In the genomic region with DNA sequence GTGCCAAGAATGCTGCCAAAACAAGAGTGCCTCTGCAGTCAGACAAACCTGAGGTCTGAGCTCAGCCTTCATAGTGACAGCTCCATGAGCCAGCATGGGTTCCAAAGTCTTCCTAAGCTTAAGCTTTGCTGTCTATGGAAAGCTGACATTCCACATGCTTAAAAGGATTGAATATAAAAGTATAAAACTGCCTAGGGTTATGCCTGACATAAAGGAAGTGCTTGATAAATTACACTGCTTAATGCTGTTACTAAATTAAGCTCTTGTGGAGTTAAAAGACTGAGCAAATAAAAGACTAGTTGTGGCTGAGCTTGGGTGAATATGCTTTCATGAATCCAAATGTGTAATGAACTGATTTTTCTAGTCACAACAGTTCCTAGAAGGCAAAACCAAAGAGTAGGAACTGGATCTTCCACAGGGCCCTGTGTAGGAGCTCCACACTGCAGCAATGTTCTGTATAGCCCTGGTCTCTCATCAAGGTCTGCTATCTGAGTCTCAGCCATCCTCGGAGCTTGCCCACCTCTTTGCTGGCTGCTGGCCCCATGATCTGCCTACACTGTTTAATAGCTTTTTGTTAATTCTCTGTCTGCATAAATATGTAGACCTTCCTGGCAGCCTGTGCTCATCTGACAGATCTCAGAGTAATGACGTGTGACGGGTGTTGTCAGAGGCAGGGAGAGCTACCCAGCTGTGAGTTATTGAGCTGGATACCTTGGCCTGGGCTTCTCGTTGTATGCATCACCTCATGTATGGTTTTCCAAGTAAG, we compare ENCODE assay signal across 14 mouse cellular contexts.
DNase-seq lines count a peak whose midpoint lies in the region; ATAC-seq lines count a peak whose summit lies in the region.
"Had no signal": no experiment of that assay in that cellular context is flagged by ENCODE, and none has a peak within 500 bp of the region (broad histone marks: within the 10 kb centered on the region; RNA-seq: fewer than 3 reads in every experiment).

No protein-coding gene starts in this region.

- peaks cover 21% of the 10 kb centered on the region for H3K36me3 ChIP-seq in heart, embryonic 13.5 days
- no peaks in the 10 kb centered on the region for H3K36me3 ChIP-seq in heart, embryonic 11.5 days (ENCODE audit: control insufficient read depth, insufficient read depth, low read length)
- H3K36me3 ChIP-seq in kidney, embryonic 16.5 days (ENCODE audit: insufficient read depth, low read length) = no peaks in the 10 kb centered on the region
- H3K36me3 ChIP-seq in hindbrain, embryonic 16.5 days (ENCODE audit: control insufficient read depth, insufficient read depth, low read length) = no peaks in the 10 kb centered on the region
- H3K36me3 ChIP-seq: midbrain, embryonic 12.5 days had no signal

- no peaks in the 10 kb centered on the region for H3K9me3 ChIP-seq in heart, embryonic 13.5 days
- H3K9me3 ChIP-seq in heart, embryonic 11.5 days (replicated peaks; ENCODE audit: control insufficient read depth, low read length) = no peaks in the 10 kb centered on the region
- H3K9me3 ChIP-seq in kidney, embryonic 16.5 days (ENCODE audit: low read length) = no peaks in the 10 kb centered on the region
- no peaks in the 10 kb centered on the region for H3K9me3 ChIP-seq in hindbrain, embryonic 16.5 days (ENCODE audit: control insufficient read depth, low read length)
- H3K9me3 ChIP-seq: midbrain, embryonic 12.5 days had no signal

- no peak overlapping the region for H3K4me2 ChIP-seq in heart, embryonic 13.5 days
- no peak overlapping the region for H3K4me2 ChIP-seq in heart, embryonic 11.5 days
- H3K4me2 ChIP-seq in kidney, embryonic 16.5 days (replicated peaks; ENCODE audit: low read depth, low read length) = no peak overlapping the region
- no peak overlapping the region for H3K4me2 ChIP-seq in hindbrain, embryonic 16.5 days (ENCODE audit: low read length)
- H3K4me2 ChIP-seq: midbrain, embryonic 12.5 days had no signal

- 72% methylated on average over 4 of the region's 4 CpGs for WGBS in heart, embryonic 13.5 days
- 74% methylated on average over 4 of the region's 4 CpGs for WGBS in heart, embryonic 11.5 days (ENCODE audit: insufficient replicate concordance)
- 40% methylated on average over 4 of the region's 4 CpGs for WGBS in kidney, embryonic 16.5 days
- 49% methylated on average over 4 of the region's 4 CpGs for WGBS in hindbrain, embryonic 16.5 days

- H3K27me3 ChIP-seq in heart, embryonic 13.5 days (replicated peaks) = no peaks in the 10 kb centered on the region
- H3K27me3 ChIP-seq in heart, embryonic 11.5 days (ENCODE audit: control insufficient read depth, insufficient read depth, low read length) = no peaks in the 10 kb centered on the region
- no peaks in the 10 kb centered on the region for H3K27me3 ChIP-seq in kidney, embryonic 16.5 days (ENCODE audit: insufficient read depth, low read length)
- no peaks in the 10 kb centered on the region for H3K27me3 ChIP-seq in hindbrain, embryonic 16.5 days (replicated peaks; ENCODE audit: control insufficient read depth, insufficient read depth, low read length)
- H3K27me3 ChIP-seq: midbrain, embryonic 12.5 days had no signal

- H3K27ac ChIP-seq in heart, embryonic 13.5 days (replicated peaks) = peak overlapping the region; percentile 56
- H3K27ac ChIP-seq in heart, embryonic 11.5 days (ENCODE audit: low read depth, low read length) = no peak overlapping the region
- peak overlapping the region; percentile 54 for H3K27ac ChIP-seq in kidney, embryonic 16.5 days (ENCODE audit: low read length)
- no peak overlapping the region; the same call in 1 of the 2 replicates for H3K27ac ChIP-seq in hindbrain, embryonic 16.5 days (ENCODE audit: low read depth, low read length)
- H3K27ac ChIP-seq: left cerebral cortex, adult 2 months; midbrain, embryonic 12.5 days had no signal

- no peak overlapping the region for H3K4me3 ChIP-seq in heart, embryonic 13.5 days
- H3K4me3 ChIP-seq in heart, embryonic 11.5 days (ENCODE audit: low read depth, low read length) = no peak overlapping the region
- H3K4me3 ChIP-seq in kidney, embryonic 16.5 days (ENCODE audit: low read length) = no peak overlapping the region
- no peak overlapping the region for H3K4me3 ChIP-seq in hindbrain, embryonic 16.5 days (ENCODE audit: low read length)
- H3K4me3 ChIP-seq: left cerebral cortex, adult 2 months; midbrain, embryonic 12.5 days had no signal

- ATAC-seq in heart, embryonic 13.5 days (ENCODE audit: extremely low read depth, insufficient number of reproducible peaks, low FRiP score, low TSS enrichment) = no peak
- no peak for ATAC-seq in heart, embryonic 11.5 days (replicated peaks; ENCODE audit: insufficient number of reproducible peaks, low FRiP score, low TSS enrichment)
- ATAC-seq in kidney, embryonic 16.5 days (ENCODE audit: low FRiP score, low TSS enrichment) = peak; percentile 71; the same call in 1 of the 2 replicates
- peak; percentile 69 for ATAC-seq in hindbrain, embryonic 16.5 days

- DNase-seq in kidney, adult 18-20 months = no peak
- DNase-seq in MN1 (ENCODE audit: low spot score) = peak; percentile 22
- no peak for DNase-seq in frontal cortex, postnatal 36 days (ENCODE audit: low spot score in 2 of 2)
- DNase-seq: cerebellum, adult 9-11 months; gastrocnemius, postnatal 25 days; lung, postnatal 10 days; right cerebral cortex, postnatal 25 days; thymus, postnatal 36 days had no signal

- H3K4me1 ChIP-seq in heart, embryonic 13.5 days = peaks cover 42% of the 10 kb centered on the region
- 0 out of 2 replicates have a peak, but pooled peaks cover 3% of the 10 kb centered on the region for H3K4me1 ChIP-seq in heart, embryonic 11.5 days (ENCODE audit: control insufficient read depth, insufficient read depth, low read length)
- peaks cover 19% of the 10 kb centered on the region for H3K4me1 ChIP-seq in kidney, embryonic 16.5 days (ENCODE audit: insufficient read depth, low read length)
- no peaks in the 10 kb centered on the region; the same call in 1 of the 2 replicates for H3K4me1 ChIP-seq in hindbrain, embryonic 16.5 days (ENCODE audit: control insufficient read depth, insufficient read depth, low read depth, low read length)
- H3K4me1 ChIP-seq: midbrain, embryonic 12.5 days had no signal

- H3K9ac ChIP-seq in heart, embryonic 13.5 days = peak overlapping the region; percentile 33; the same call in 1 of the 2 replicates
- no peak overlapping the region for H3K9ac ChIP-seq in heart, embryonic 11.5 days (ENCODE audit: low read depth, low read length)
- H3K9ac ChIP-seq in kidney, embryonic 16.5 days (replicated peaks; ENCODE audit: low read length) = no peak overlapping the region
- H3K9ac ChIP-seq in hindbrain, embryonic 16.5 days (ENCODE audit: low read depth, low read length) = no peak overlapping the region
- H3K9ac ChIP-seq: midbrain, embryonic 12.5 days had no signal

Comparison
In these comparisons a context has a peak if more than half of its experiments do, and no peak if none do; other contexts are left out.
1. H3K27ac ChIP-seq: peak in heart, embryonic 13.5 days (single experiment) and kidney, embryonic 16.5 days (single experiment); none in heart, embryonic 11.5 days (single experiment) and hindbrain, embryonic 16.5 days (single experiment).
2. ATAC-seq: peak in kidney, embryonic 16.5 days (single experiment) and hindbrain, embryonic 16.5 days (single experiment); none in heart, embryonic 13.5 days (single experiment) and heart, embryonic 11.5 days (single experiment).